Mouse (Mus musculus) bone marrow, adult 2 months (tissue): ENCODE measurements around the gene Pan3. TPM values are rescaled to one million over a fixed set of nuclear protein-coding genes. Genes with fewer than 3 reads are reported as not detected.

ENCODE experiments used
- H3K27ac ChIP-seq: fragments of 200-500 bp; 2 replicates; pipeline ENCODE4 v1.5.1; 2012; ENCODE audit warnings: low read depth, mild to moderate bottlenecking, control low read depth, inconsistent platforms, low read length; ENCODE audit not compliant: control insufficient read depth, poor library complexity, insufficient read depth
- H3K4me1 ChIP-seq: fragments of 200-500 bp; 2 replicates; pipeline ENCODE4 v1.6.1; 2011; ENCODE audit warnings: low read length; ENCODE audit not compliant: control insufficient read depth, insufficient read depth
- H3K4me3 ChIP-seq: fragments of 200-500 bp; replicated peaks from 2 replicates; pipeline ENCODE3; 2011; ENCODE audit warnings: mild to moderate bottlenecking, low read depth, low read length, control low read depth; ENCODE audit not compliant: control insufficient read depth
- CTCF ChIP-seq: fragments of 200-500 bp; IDR thresholded peaks from 2 replicates; pipeline ENCODE4 v1.5.1; 2011; ENCODE audit warnings: low read length, control low read depth; ENCODE audit not compliant: control insufficient read depth, insufficient read depth
- POLR2A ChIP-seq: fragments of 200-500 bp; IDR thresholded peaks from 2 replicates; pipeline ENCODE4 v1.6.1; 2011; ENCODE audit warnings: low read depth, mild to moderate bottlenecking, control low read depth, low read length, borderline replicate concordance; ENCODE audit not compliant: control insufficient read depth
- WGBS: fragments of 180-500 bp; shearing (Covaris S2); methylation state at CpG from one replicate; pipeline ENCODE4 v1.1.7; 2018; 5-methylcytosine and 5-hydroxymethylcytosine counted together
- polyA plus RNA-seq: library from polyadenylated mRNA; stranded (reverse); fragments of >200 nt; gene quantifications from 2 replicates; pipeline ENCODE4 v1.2.4, GENCODE M21; 2011; ENCODE audit warnings: low replicate concordance; ENCODE audit not compliant: missing spikeins, insufficient read depth, insufficient read length

Gene Pan3
- polyA plus RNA-seq, 1 experiment, result 180 TPM

DNA sequence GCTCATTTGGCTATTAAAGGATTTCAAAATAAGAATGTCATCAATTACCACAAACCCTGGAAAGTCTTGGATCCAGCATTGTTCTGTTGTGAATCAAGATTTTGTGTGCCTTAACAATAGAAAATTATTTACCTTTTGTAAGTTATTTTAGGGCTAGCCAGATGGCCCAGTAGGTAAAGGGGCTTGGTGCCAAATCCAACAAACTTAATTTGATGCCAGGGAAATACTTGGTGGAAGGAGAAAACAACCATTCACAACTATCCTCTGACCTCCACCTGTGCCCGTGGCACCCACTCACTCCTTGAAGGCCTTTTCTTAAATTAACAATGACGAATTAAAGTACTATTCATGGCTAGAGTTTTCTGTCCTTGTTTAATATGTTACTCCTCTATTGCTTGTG is 66.0 kb downstream of the Pan3 start:
- H3K27ac ChIP-seq, result no peak overlapping the region
- TF ChIP-seq POLR2A, result no peak
- no peak for TF ChIP-seq CTCF
- WGBS, result 91% methylated on average over 2 of the region's 2 CpGs
- H3K4me1 ChIP-seq, result peaks cover 5% of the 10 kb centered on the region
- no peak overlapping the region for H3K4me3 ChIP-seq

DNA sequence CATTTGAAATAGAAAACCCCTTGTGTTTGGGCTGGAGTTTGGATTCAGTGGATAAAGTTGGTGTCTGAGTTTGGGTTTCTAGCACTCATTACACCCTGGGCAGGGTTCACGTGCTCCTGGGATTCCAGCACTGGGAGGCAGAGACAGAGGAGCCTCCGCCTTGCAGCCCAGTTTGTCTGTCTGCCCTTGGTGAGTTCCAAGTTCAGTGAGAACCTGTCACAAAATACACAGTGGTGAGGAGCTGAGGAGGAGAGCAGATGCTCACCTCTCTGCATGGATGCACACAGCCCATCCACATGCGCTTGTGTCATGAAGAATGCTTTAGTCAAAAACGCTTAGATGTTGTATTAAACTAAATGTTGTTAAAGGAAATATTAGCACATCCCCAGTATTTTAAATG is 67.0 kb downstream of the Pan3 start:
- WGBS, result 83% methylated on average over 4 of the region's 4 CpGs
- H3K27ac ChIP-seq, result no peak overlapping the region
- H3K4me3 ChIP-seq, result no peak overlapping the region
- peaks cover 4% of the 10 kb centered on the region for H3K4me1 ChIP-seq
- TF ChIP-seq POLR2A (no peak), CTCF (no peak)

DNA sequence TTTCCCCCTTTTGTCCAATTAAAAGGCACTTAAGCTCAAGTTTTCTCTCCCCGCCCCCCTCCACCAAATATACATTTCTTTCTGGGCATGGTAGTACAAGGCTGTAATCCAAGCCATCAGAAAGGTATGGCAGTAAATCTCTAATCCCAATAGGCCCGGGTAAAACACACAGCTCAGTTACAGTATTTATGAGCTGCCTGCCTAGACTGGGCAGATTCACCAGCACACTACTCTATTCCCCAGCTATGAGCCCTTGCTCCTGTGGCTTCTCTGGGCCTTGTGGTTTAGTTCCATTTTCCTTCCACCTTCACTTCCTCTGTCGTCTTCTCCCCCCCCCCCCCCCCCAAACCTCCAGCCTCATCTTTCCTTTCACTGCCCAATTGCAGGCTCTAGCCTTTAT is 67.8 kb downstream of the Pan3 start:
- TF ChIP-seq CTCF, result no peak
- no peak overlapping the region for H3K4me3 ChIP-seq
- peaks cover 3% of the 10 kb centered on the region; the same call in 1 of the 2 replicates for H3K4me1 ChIP-seq
- WGBS, result 43% methylated on average over 2 of the region's 3 CpGs
- H3K27ac ChIP-seq, result no peak overlapping the region

DNA sequence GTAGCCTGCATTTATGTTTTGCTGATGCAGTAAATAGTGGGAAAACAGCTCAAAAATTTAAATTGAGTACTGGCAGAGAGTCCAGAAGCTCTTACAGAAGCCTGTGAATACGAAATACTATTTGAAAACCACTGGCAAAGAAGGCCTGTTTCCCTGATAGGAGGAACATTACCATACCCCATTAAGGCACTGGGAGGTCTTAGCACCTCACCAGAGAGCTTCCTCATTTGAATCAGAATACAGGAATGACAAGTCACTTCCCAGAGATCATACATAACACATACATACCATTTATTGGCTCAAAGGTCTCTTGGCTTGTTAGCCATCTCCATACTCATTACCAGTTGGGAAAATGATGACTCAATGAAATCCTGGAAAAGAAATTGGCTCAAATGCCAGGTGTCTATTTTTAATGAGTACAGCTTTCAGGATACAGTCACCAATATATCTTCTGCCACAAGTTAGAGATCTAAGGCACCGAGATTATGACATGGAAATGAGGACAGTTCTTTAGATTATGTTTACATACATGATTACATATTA is 71.6 kb downstream of the Pan3 start:
- Histone ChIP-seq H3K4me3 (no peak overlapping the region), H3K4me1 (peaks cover 1% of the 10 kb centered on the region; the same call in 1 of the 2 replicates), H3K27ac (no peak overlapping the region)
- TF ChIP-seq POLR2A (no peak), CTCF (no peak)
- 69% methylated on average over 2 of the region's 2 CpGs for WGBS

DNA sequence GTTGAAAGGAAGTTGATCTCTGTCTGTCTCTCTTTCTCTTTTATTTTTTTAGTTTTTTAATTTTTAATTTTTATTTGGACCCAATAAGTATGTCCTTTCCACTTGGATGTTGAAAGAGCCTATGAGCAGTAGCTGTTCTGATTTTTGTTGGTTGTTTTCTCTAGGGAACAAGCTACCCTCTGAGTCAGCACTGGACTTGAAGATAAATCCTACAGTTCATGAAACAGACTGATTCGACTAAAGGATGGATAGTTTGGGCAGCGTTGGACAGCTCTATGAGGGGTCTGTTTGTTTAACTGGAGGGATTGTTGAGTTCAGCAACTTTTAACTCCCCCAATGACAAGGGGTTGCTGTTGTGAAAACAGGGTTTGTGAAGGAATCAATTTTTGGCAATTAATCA is 73.0 kb downstream of the Pan3 start:
- Histone ChIP-seq H3K4me1 (no peaks in the 10 kb centered on the region), H3K27ac (no peak overlapping the region), H3K4me3 (no peak overlapping the region)
- TF ChIP-seq POLR2A, result no peak
- TF ChIP-seq CTCF, result no peak
- WGBS, result 93% methylated on average over 2 of the region's 2 CpGs

DNA sequence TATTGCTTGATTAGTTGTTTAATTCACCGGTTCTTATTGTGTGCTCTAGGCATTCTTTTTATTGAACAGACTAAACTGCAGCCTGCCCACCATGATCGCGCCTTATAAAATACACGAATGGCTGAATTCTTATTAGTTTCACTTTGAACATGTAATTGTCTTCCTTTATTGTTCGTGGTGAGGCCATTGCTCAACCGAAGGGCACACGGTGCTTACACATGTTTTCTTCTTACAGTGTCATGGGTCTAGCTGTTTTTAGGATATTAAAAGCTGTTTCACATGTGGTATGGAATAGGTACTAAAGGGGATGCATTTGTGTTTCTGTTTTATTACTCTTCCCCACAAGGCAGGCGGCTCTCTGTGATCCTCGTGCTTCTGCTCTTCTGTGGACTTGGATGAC is 81.4 kb downstream of the Pan3 start:
- Histone ChIP-seq H3K4me3 (no peak overlapping the region), H3K27ac (no peak overlapping the region), H3K4me1 (no peaks in the 10 kb centered on the region)
- TF ChIP-seq POLR2A, result no peak
- no peak for TF ChIP-seq CTCF
- whole genome bisulfite sequencing, result 61% methylated on average over 9 of the region's 9 CpGs

DNA sequence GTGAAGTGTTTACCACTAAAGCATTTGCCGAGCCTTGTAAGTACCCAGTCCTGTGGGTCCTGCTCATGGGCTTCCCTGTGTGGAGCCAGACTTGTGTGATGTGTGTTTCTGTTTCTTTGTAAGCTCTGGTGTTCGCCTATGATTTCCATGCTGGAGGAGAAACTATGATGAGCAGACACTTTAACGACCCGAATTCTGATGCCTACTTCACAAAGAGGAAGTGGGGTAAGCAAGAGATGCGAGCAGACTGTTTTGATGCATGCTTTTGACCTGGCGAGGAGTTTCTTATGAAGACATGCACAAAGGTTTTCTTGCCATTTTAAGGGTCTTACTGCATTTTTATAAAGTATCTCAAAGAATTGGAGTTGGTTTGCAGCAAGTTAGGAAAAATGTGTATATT is 97.0 kb downstream of the Pan3 start:
- 18% methylated on average over 6 of the region's 6 CpGs for WGBS
- no peak for TF ChIP-seq POLR2A
- TF ChIP-seq CTCF, result no peak
- H3K4me1 ChIP-seq, result no peaks in the 10 kb centered on the region
- H3K4me3 ChIP-seq, result no peak overlapping the region
- H3K27ac ChIP-seq, result no peak overlapping the region

DNA sequence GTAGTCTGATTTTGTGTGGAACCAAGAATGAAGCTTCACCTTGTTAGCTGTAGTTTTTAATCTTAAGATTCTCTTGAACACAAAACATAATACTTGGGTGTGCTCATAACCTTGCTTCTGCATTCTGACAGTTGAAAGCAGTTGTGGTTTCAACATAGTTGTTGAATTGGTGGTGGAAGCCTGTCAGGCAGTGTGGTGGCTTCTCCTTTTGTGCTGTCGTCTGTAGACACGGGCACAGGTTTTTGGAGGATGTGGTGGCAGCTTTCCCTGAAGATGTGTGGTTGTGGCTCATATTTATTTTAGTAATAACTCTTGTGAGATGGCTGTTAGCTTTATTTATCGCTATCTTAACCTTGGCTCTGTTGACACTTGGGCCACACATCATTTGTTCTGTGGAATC is 97.8 kb downstream of the Pan3 start:
- Histone ChIP-seq H3K4me3 (no peak overlapping the region), H3K4me1 (no peaks in the 10 kb centered on the region), H3K27ac (no peak overlapping the region; the same call in 1 of the 2 replicates)
- WGBS, result 3% methylated on average over 3 of the region's 3 CpGs
- no peak for TF ChIP-seq POLR2A
- no peak for TF ChIP-seq CTCF

DNA sequence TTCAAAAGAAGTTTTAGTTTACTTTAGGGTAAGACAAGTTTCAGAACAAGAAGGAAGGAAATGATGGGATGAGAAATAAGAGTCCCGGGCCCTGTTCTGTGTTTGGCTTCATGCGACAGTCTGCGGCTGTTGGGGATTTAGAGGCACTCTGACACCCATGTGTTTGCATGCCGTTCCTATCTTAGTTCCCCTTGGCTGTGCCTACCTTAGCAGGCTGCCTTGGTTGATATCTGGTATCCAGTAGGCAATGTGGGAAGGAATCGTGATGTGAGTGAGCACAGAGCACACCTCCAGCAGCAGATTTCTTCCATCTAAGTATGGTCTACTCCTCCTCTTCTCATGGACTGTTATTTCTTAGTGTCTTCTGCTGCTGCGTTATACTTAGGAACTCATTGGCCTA is 102.1 kb downstream of the Pan3 start:
- no peaks in the 10 kb centered on the region for H3K4me1 ChIP-seq
- no peak overlapping the region for H3K27ac ChIP-seq
- TF ChIP-seq POLR2A, result no peak
- no peak for TF ChIP-seq CTCF
- H3K4me3 ChIP-seq, result no peak overlapping the region
- 42% methylated on average over 6 of the region's 6 CpGs for WGBS
